ENCODE assay signal across 23 mouse cellular contexts in the genomic region with DNA sequence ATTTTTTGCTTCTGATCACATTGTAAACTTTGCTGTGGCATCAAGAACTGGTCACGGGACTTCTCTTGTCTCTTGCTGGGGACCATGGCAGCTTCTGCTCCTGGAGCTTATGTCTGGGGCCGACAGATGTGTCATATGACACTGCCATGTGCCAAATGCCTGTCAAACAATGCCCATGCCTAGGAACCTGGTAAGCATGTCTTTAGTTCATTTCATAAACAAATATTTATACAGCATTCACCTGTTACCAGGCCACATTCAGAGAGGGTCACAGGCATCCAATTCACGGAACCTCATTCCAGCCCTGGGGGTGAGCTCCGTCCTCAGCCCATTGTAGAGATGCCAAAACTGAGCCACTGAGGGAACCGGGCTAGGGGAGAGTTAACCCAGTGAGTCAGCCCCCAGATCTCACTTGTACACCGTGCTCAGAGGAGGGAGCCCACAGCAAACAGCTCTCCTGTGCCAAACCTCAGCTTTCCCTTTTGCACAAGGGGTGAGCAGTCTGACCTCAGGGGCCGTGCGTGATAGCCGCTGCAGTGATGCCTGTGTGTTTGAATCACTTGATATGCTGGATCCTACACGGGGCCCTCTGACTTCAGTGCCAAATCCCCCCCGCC. TPM values are rescaled to one million over a fixed set of nuclear protein-coding genes. Genes with fewer than 3 reads are reported as not detected.
DNase-seq lines count a peak whose midpoint lies in the region; ATAC-seq lines count a peak whose summit lies in the region.
"Had no signal": no experiment of that assay in that cellular context is flagged by ENCODE, and none has a peak within 500 bp of the region (broad histone marks: within the 10 kb centered on the region; RNA-seq: fewer than 3 reads in every experiment).

No protein-coding gene starts in this region.

- intact Hi-C loops in heart, postnatal 25 days (cut with DNase I), result no loop called here

- H3K4me2 ChIP-seq in heart, embryonic 11.5 days, result no peak overlapping the region
- no peak overlapping the region for H3K4me2 ChIP-seq in lung, embryonic 15.5 days
- H3K4me2 ChIP-seq: limb, embryonic 13.5 days had no signal

- H3K27ac ChIP-seq in heart, embryonic 11.5 days (ENCODE audit: low read depth, low read length), result no peak overlapping the region
- 0 out of 2 replicates have a peak overlapping the region, but pooled peaks have one; percentile 14 for H3K27ac ChIP-seq in lung, embryonic 15.5 days
- H3K27ac ChIP-seq in limb, embryonic 10.5 days, result peak overlapping the region; percentile 96
- H3K27ac ChIP-seq: heart, adult 2 months; limb, embryonic 13.5 days had no signal

- 0 out of 2 replicates have a peak overlapping the region, but pooled peaks have one; percentile 34 for H3K9ac ChIP-seq in heart, embryonic 11.5 days (ENCODE audit: low read depth, low read length)
- H3K9ac ChIP-seq in lung, embryonic 15.5 days, result no peak overlapping the region
- H3K9ac ChIP-seq: forebrain, postnatal 0 days; limb, embryonic 13.5 days had no signal

- WGBS in heart, embryonic 11.5 days (ENCODE audit: insufficient replicate concordance), result 72% methylated on average over 11 of the region's 11 CpGs
- 68% methylated on average over 11 of the region's 11 CpGs for WGBS in lung, embryonic 15.5 days
- 87% methylated on average over 11 of the region's 11 CpGs for WGBS in limb, embryonic 10.5 days

- H3K4me1 ChIP-seq in heart, embryonic 11.5 days (ENCODE audit: control insufficient read depth, insufficient read depth, low read length), result peaks cover 57% of the 10 kb centered on the region
- peaks cover 93% of the 10 kb centered on the region for H3K4me1 ChIP-seq in lung, embryonic 15.5 days
- H3K4me1 ChIP-seq in limb, embryonic 10.5 days, result peaks cover 87% of the 10 kb centered on the region

- DNase-seq in cerebellum, adult 9-10 months, result peak; percentile 34
- no peak for DNase-seq in heart, postnatal 25 days (ENCODE audit: low spot score)
- DNase-seq in lung, adult 18-20 months, result no peak
- DNase-seq in limb, embryonic 10.5 days (ENCODE audit: low spot score), result no peak
- no peak for DNase-seq in adrenal gland, adult (ENCODE audit: inconsistent age in 2 of 2, low spot score in 1 of 2)
- DNase-seq: adrenal gland, postnatal 10 days; forebrain, postnatal 0 days; gastrocnemius, postnatal 10 days; heart, adult 2 months; kidney, adult 18-20 months; right cerebral cortex, postnatal 4 days had no signal

- ATAC-seq in cerebellum, adult (ENCODE audit: insufficient number of reproducible peaks, low FRiP score, low TSS enrichment), result no peak
- ATAC-seq in heart, embryonic 11.5 days (replicated peaks; ENCODE audit: insufficient number of reproducible peaks, low FRiP score, low TSS enrichment), result no peak
- no peak for ATAC-seq in lung, embryonic 15.5 days (ENCODE audit: borderline replicate concordance, extremely low read depth, low FRiP score, low TSS enrichment)
- ATAC-seq: forebrain, postnatal 0 days; midbrain, embryonic 16.5 days had no signal

- H3K9me3 ChIP-seq in heart, embryonic 11.5 days (replicated peaks; ENCODE audit: control insufficient read depth, low read length), result no peaks in the 10 kb centered on the region
- H3K9me3 ChIP-seq in lung, embryonic 15.5 days, result no peaks in the 10 kb centered on the region
- H3K9me3 ChIP-seq in limb, embryonic 10.5 days (replicated peaks), result no peaks in the 10 kb centered on the region
- H3K9me3 ChIP-seq: limb, embryonic 13.5 days; megakaryocyte, embryonic 14.5 days had no signal

- no peaks in the 10 kb centered on the region for H3K27me3 ChIP-seq in heart, embryonic 11.5 days (ENCODE audit: control insufficient read depth, insufficient read depth, low read length)
- no peaks in the 10 kb centered on the region for H3K27me3 ChIP-seq in lung, embryonic 15.5 days
- no peaks in the 10 kb centered on the region for H3K27me3 ChIP-seq in limb, embryonic 10.5 days (ENCODE audit: low read depth, poor library complexity, severe bottlenecking)
- H3K27me3 ChIP-seq: limb, embryonic 13.5 days had no signal

- no peak overlapping the region for H3K4me3 ChIP-seq in heart, embryonic 11.5 days (ENCODE audit: low read depth, low read length)
- no peak overlapping the region for H3K4me3 ChIP-seq in lung, embryonic 15.5 days
- no peak overlapping the region for H3K4me3 ChIP-seq in limb, embryonic 10.5 days
- H3K4me3 ChIP-seq: heart, adult 2 months; limb, embryonic 13.5 days; megakaryocyte, embryonic 14.5 days had no signal

- no peaks in the 10 kb centered on the region for H3K36me3 ChIP-seq in heart, embryonic 11.5 days (ENCODE audit: control insufficient read depth, insufficient read depth, low read length)
- H3K36me3 ChIP-seq in lung, embryonic 15.5 days, result no peaks in the 10 kb centered on the region
- H3K36me3 ChIP-seq in limb, embryonic 10.5 days, result no peaks in the 10 kb centered on the region
- H3K36me3 ChIP-seq: limb, embryonic 13.5 days had no signal

RNA-seq across cellular contexts. Expression of a gene that starts 19.2 kb away (rescaled TPM):
- polyA plus RNA-seq in heart, embryonic 11.5 days (2014; fragmentation: Nextera tagmentation; extraction: Ambion mirVana), result not detected in 2 replicates
- total RNA-seq in heart, postnatal 25 days (2021), result not detected
- not detected in 2 replicates for polyA plus RNA-seq in lung, embryonic 15.5 days (2015; fragmentation: Nextera tagmentation; extraction: Ambion mirVana)
- polyA plus RNA-seq in limb, embryonic 10.5 days (2016; fragmentation: Nextera tagmentation; extraction: Ambion mirVana), result not detected in 2 replicates
- total RNA-seq: adrenal gland, postnatal 10 days; forebrain, postnatal 0 days; gastrocnemius, postnatal 10 days; heart, adult 2 months; layer of hippocampus, postnatal 14 days had no signal
- polyA plus RNA-seq: embryonic facial prominence, embryonic 14.5 days; forebrain, postnatal 0 days; heart, adult 2 months; hindbrain, embryonic 11.5 days; kidney, postnatal 0 days; limb, embryonic 13.5 days; midbrain, embryonic 16.5 days; stomach, embryonic 16.5 days; thymus, postnatal 0 days had no signal

RNA-seq across cellular contexts. Expression of a gene that starts 38.9 kb away (rescaled TPM):
- polyA plus RNA-seq in heart, embryonic 11.5 days (2014; fragmentation: Nextera tagmentation; extraction: Ambion mirVana), result 11.8 and 16.7 TPM in 2 replicates
- 10 to 100 TPM; 64.1 to 68.5 TPM for total RNA-seq in heart, postnatal 25 days (2021)
- polyA plus RNA-seq in lung, embryonic 15.5 days (2015; fragmentation: Nextera tagmentation; extraction: Ambion mirVana), result 25.3 and 27.4 TPM in 2 replicates
- polyA plus RNA-seq in limb, embryonic 10.5 days (2016; fragmentation: Nextera tagmentation; extraction: Ambion mirVana), result 25.5 and 26.0 TPM in 2 replicates

RNA-seq across cellular contexts. Expression of a gene that starts 53.4 kb away (rescaled TPM):
- 2.2 and 2.7 TPM in 2 replicates for polyA plus RNA-seq in heart, embryonic 11.5 days (2014; fragmentation: Nextera tagmentation; extraction: Ambion mirVana)
- total RNA-seq in heart, postnatal 25 days (2021), result 1 to 10 TPM; 5.5 to 6.0 TPM
- polyA plus RNA-seq in lung, embryonic 15.5 days (2015; fragmentation: Nextera tagmentation; extraction: Ambion mirVana), result 3.6 and 4.1 TPM in 2 replicates
- polyA plus RNA-seq in limb, embryonic 10.5 days (2016; fragmentation: Nextera tagmentation; extraction: Ambion mirVana), result 2.8 and 4.1 TPM in 2 replicates
